Mouse (Mus musculus) olfactory bulb, adult 2 months (tissue): ENCODE results near the gene Apol7a. TPM values are rescaled to one million over a fixed set of nuclear protein-coding genes. Genes with fewer than 3 reads are reported as not detected.
"Not testable (repeated sequence)": the region's sequence is repeated elsewhere in the genome, so short reads cannot be mapped to it uniquely, and the experiment has no call there.

Source experiments
- H3K27ac ChIP-seq: fragments of 200-500 bp; 2 replicates; pipeline ENCODE4 v1.5.1; 2012; ENCODE audit warnings: low read depth, low read length; ENCODE audit not compliant: insufficient read depth
- H3K4me1 ChIP-seq: fragments of 200-500 bp; 2 replicates; pipeline ENCODE4 v1.6.1; 2012; ENCODE audit warnings: low read length; ENCODE audit not compliant: control insufficient read depth, insufficient read depth
- H3K4me3 ChIP-seq: fragments of 200-500 bp; 2 replicates; pipeline ENCODE4 v1.5.1; 2012; ENCODE audit warnings: mild to moderate bottlenecking, low read depth, low read length, moderate library complexity; ENCODE audit not compliant: insufficient read depth
- WGBS: fragments of 180-500 bp; shearing (Covaris S2); methylation state at CpG from one replicate; pipeline ENCODE4 v1.1.7; 2018; 5-methylcytosine and 5-hydroxymethylcytosine counted together
- polyA plus RNA-seq: library from polyadenylated mRNA; stranded (reverse); fragments of >200 nt; gene quantifications from 2 replicates; pipeline ENCODE4 v1.2.4, GENCODE M21; 2012; ENCODE audit warnings: low replicate concordance; ENCODE audit not compliant: missing spikeins, insufficient read depth, insufficient read length

Gene Apol7a
- not detected in 2 replicates for polyA plus RNA-seq

GRCm38 (mm10) chr15:77399027-77399426 is at the start of gene Apol7a:
Apol7a (minus strand) TSS chr15:77399110.
- WGBS: 61% methylated on average over 9 of the region's 9 CpGs
- H3K4me1 ChIP-seq, H3K4me3 ChIP-seq, H3K27ac ChIP-seq: not testable (repeated sequence)

- H3K4me3 ChIP-seq, H3K4me1 ChIP-seq, H3K27ac ChIP-seq: not testable (repeated sequence)
- 89% methylated on average over 2 of the region's 2 CpGs for WGBS
These were observed 48.5 kb upstream of the Apol7a start, which contains the start of gene Apol7b for GRCm38 (mm10) chr15:77447392-77447791. Apol7b (minus strand) TSS chr15:77447492.

DNA sequence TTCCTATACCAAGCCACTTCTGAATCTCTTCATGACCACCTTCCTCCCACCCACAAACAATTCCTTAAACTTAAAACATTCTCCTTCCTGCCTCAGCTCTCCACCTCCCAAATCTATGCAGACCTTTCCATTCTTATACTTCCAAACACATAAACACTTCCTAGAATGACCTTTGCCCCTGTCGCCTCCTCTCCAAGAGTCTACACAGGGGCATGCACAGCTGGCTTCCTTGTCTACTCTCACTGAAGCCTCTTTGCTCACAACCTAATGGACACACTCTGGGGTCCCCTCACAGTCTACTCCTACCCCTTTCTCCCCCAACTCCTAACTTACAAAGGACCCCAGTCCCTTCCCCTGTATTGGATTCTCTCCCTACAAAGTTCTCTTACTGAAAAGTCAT is 46.8 kb upstream of the Apol7a start:
- not testable (repeated sequence) for H3K4me1 ChIP-seq, H3K27ac ChIP-seq, H3K4me3 ChIP-seq
- 94% methylated on average over 1 of the region's 1 CpGs for WGBS

- WGBS: 39% methylated on average over 8 of the region's 8 CpGs
- not testable (repeated sequence) for H3K27ac ChIP-seq, H3K4me3 ChIP-seq, H3K4me1 ChIP-seq
These were observed 45.8 kb upstream of the Apol7a start for GRCm38 (mm10) chr15:77444746-77445145.

DNA sequence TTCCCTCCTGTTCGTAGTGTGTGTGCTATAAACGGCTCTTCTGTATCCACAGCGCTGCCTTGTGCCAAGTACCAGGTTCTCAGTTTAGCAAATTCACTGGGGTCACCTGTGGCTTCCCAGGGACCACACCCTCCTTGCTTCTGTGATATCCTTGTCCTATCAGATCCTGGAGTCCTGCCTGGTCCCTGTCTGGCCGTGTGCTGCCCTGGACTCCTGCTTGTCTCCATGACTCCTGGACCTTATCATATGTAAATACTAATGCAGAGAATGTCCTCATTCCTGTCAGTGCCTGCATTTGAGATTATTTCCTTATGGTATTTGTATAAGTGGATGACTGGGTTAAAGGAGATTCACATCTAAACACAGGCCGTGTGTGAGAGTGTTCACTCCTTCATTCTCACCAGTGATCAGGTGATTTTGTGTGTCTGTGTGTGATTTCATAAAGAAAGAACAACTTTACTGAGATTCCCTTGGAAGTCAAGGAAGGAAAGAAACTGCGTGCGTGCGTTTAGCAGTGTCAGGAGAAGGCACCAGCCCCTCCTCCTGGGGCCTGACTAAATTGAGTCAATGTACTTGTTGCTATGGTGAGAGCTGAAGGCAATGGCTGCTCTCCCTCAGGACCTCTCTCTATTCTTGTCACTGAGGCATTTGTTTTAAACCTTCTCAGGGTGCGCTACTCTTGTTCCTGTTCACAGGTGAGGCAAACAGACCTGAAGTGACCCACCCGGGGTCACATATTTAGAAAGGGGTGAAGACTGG is 30.0 kb upstream of the Apol7a start:
- H3K27ac ChIP-seq, H3K4me1 ChIP-seq, H3K4me3 ChIP-seq: not testable (repeated sequence)
- 58% methylated on average over 9 of the region's 10 CpGs for WGBS

GRCm38 (mm10) chr15:77422925-77423324 is 24.0 kb upstream of the Apol7a start:
- 73% methylated on average over 4 of the region's 7 CpGs for WGBS
- H3K27ac ChIP-seq, H3K4me3 ChIP-seq, H3K4me1 ChIP-seq: not testable (repeated sequence)

- not testable (repeated sequence) for H3K4me3 ChIP-seq
These were observed 20.7 kb upstream of the Apol7a start for GRCm38 (mm10) chr15:77419657-77420056.

DNA sequence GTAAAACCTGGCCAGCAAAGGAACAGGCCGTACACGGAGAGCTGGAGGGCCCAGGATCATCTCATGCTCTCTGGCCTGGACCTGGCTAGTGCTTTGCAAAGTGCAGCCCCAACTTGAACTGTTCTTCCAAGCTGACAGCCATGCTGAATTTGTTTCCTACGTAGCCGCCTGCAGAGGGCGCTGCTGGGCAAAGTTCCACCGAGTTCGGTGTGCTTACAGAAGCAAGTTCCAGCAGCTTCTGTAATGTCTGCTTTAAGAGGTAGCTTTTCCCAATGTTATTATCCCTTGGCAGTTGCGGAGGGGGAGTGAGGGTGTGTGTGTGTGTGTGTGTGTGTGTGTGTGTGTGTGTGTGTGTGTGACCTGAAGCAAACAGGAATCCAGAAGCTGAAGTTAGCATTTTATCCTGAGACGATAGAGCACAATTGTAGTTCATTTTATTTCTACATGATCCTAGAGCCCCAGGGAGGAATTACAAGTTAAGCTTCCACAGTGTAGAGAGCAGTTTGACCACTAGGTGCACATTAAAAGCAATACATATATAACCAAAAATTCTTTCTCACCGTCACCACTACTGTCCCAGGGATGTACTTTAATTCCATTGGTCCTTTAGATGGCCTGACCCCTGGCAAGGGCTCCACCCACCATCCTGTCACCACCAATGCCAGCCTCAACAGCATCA is 17.9 kb upstream of the Apol7a start:
- H3K4me3 ChIP-seq, H3K27ac ChIP-seq, H3K4me1 ChIP-seq: not testable (repeated sequence)
- WGBS: 27% methylated on average over 3 of the region's 10 CpGs

More at GRCm38 (mm10) chr15:77419657-77420056, 20.7 kb upstream of the Apol7a start:
- H3K27ac ChIP-seq, H3K4me1 ChIP-seq: not testable (repeated sequence)
- no CpG with 5 or more reads among the region's 3 CpGs for WGBS

- H3K4me3 ChIP-seq, H3K27ac ChIP-seq, H3K4me1 ChIP-seq: not testable (repeated sequence)
- 84% methylated on average over 2 of the region's 2 CpGs for WGBS
These were observed 16.7 kb upstream of the Apol7a start for GRCm38 (mm10) chr15:77415653-77416052.

- H3K4me3 ChIP-seq, H3K27ac ChIP-seq, H3K4me1 ChIP-seq: not testable (repeated sequence)
- 26% methylated on average over 4 of the region's 4 CpGs for WGBS
These were observed 13.8 kb upstream of the Apol7a start for GRCm38 (mm10) chr15:77412695-77413094.

DNA sequence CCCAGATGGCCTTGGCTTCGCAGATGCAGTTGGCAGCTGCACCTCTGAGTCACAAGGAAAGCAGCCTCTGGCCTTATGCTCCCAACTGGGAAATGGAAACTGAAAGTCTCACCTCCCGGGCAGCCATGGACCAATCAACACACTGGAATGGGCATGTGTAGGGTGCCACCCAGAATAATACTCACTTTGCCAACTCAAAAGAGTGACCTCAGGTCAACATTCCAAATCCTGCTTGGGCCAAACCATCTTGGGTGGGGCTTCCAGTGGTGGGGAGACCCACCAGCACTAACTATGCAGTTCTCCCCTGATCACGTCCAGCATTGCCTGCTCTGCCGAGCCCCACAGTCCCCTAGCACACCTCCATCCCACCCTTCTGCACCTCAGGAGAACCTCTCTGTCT is 12.1 kb upstream of the Apol7a start, which contains the start of gene Apol9a:
Gene Apol9a, minus strand, starts transcription at position 101 of the 400 bp plus-strand sequence.
- WGBS: 100% methylated on average over 1 of the region's 4 CpGs

DNA sequence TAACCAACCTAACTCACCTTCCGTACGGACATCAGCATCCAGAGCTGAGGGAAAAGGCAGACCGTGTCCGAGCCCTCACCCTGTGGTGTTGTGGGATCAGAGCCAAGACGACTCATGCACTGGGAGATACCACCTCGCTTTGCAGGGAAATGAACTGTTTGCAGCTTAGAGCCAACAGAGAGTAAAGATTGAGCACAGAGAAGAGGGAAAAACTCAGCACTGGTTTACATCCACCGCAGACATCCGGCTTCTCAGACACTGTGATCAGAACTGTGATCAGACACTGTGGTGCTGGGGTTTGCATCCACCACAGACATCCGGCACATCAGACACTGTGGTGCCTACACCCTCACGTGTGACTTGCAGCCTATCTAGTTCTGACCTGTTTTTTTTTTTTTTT is 7.5 kb upstream of the Apol7a start:
- H3K27ac ChIP-seq, H3K4me3 ChIP-seq, H3K4me1 ChIP-seq: not testable (repeated sequence)
- WGBS: 46% methylated on average over 10 of the region's 10 CpGs

More for the DNA sequence above, 12.1 kb upstream of the Apol7a start, which contains the start of gene Apol9a:
- H3K27ac ChIP-seq, H3K4me1 ChIP-seq, H3K4me3 ChIP-seq: not testable (repeated sequence)

DNA sequence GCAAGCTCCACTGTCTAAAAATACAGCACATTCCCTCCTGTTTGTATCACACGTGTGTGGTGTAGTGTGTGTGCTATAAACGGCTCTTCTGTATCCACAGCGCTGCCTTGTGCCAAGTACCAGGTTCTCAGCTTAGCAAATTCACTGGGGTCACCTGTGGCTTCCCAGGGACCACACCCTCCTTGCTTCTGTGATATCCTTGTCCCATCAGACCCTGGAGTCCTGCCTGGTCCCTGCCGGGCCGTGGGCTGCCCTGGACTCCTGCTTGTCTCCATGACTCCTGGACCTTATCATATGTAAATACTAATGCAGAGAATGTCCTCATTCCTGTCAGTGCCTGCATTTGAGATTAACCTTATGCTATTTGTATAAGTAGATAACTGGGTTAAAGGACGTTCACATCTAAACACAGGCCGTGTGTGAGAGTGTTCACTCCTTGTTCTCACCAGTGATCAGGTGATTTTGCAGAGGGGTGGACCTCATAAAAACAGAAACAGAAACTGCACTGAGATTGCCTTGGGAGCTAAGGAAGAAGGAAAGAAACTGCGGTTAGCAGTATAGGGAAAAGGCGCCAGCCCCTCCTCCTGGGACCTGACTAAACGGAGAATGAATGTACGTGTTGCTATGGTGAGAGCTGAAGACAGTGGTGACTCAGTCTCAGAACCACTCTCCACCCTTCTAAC is 1.3 kb downstream of the Apol7a start:
- H3K27ac ChIP-seq, H3K4me1 ChIP-seq, H3K4me3 ChIP-seq: not testable (repeated sequence)
- 52% methylated on average over 11 of the region's 11 CpGs for WGBS

DNA sequence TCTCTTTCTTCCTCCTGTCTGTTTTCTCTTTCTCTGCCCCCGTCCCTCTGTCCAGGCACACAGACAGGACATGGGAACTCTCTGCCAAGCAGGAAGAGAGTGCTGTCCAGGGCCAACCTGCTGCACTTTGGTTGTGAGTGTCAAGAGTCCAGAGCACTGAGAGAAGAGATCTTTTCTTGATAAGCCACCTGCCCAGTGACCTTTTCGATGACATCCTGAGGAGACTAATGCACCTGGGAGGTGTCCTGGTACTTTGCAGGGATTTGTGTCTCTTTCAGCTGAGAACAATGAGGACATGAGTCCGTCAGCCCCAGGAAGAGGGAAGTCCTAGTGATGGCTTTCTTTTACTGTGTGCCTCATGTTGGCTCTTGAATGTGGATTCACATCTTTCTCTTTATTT is 5.1 kb downstream of the Apol7a start:
- WGBS: 64% methylated on average over 3 of the region's 3 CpGs

More for the DNA sequence above, 5.1 kb downstream of the Apol7a start:
- not testable (repeated sequence) for H3K27ac ChIP-seq, H3K4me3 ChIP-seq, H3K4me1 ChIP-seq
